Mouse (Mus musculus): ENCODE results near the gene 0610012G03Rik. TPM values are rescaled to one million over a fixed set of nuclear protein-coding genes. Genes with fewer than 3 reads are reported as not detected.

The 0610012G03Rik gene
- total RNA-seq, 2 experiments from 2014 or later = 50.3 to 55.0 TPM

GRCm38 (mm10) chr16:31933751-31934549 is 14.3 kb downstream of the 0610012G03Rik start, which contains the start of gene Pigz:
Gene Pigz (plus strand): TSS chr16:31933851.
- intact Hi-C loops (cut with DNase I) = no loop called here
- peak; percentile 57 for DNase-seq

GRCm38 (mm10) chr16:31932840-31933697 is 15.2 kb downstream of the 0610012G03Rik start:
- intact Hi-C loops (cut with DNase I) = no loop called here
- peak; percentile 79 to 83 for DNase-seq

- DNase-seq = no peak
- intact Hi-C loops (cut with DNase I) = no loop called here
Measured at GRCm38 (mm10) chr16:31932255-31932654, 16.0 kb downstream of the 0610012G03Rik start.

- no peak for DNase-seq
- intact Hi-C loops (cut with DNase I) = no loop called here
Measured at GRCm38 (mm10) chr16:31931330-31931729, 17.0 kb downstream of the 0610012G03Rik start.

- no peak for DNase-seq
- intact Hi-C loops (cut with DNase I) = no loop called here
Measured at GRCm38 (mm10) chr16:31927412-31927811, 20.9 kb downstream of the 0610012G03Rik start.

- no peak for DNase-seq
- intact Hi-C loops (cut with DNase I) = no loop called here
Measured at GRCm38 (mm10) chr16:31926547-31927182, 21.6 kb downstream of the 0610012G03Rik start.

- intact Hi-C loops (cut with DNase I) = no loop called here
- no peak for DNase-seq
Measured at GRCm38 (mm10) chr16:31926091-31926490, 22.2 kb downstream of the 0610012G03Rik start.

- no peak for DNase-seq
- intact Hi-C loops (cut with DNase I) = no loop called here
Measured at GRCm38 (mm10) chr16:31924368-31924767, 23.9 kb downstream of the 0610012G03Rik start.

GRCm38 (mm10) chr16:31918248-31918724 is 30.0 kb downstream of the 0610012G03Rik start:
- DNase-seq = peak; percentile 41 to 56

GRCm38 (mm10) chr16:31917776-31918175 is 30.5 kb downstream of the 0610012G03Rik start:
- intact Hi-C loops (cut with DNase I) = loop anchor here (1.0 to 5.0 kb wide), 3 partner anchors 38 to 455 kb away; no protein-coding TSS in a partner anchor
- no peak for DNase-seq

More at GRCm38 (mm10) chr16:31918248-31918724, 30.0 kb downstream of the 0610012G03Rik start:
- intact Hi-C loops (cut with DNase I) = loop anchor here (1.0 to 5.0 kb wide), 3 partner anchors 39 to 456 kb away; no protein-coding TSS in a partner anchor

- no peak for DNase-seq
- intact Hi-C loops (cut with DNase I) = no loop called here
Measured at GRCm38 (mm10) chr16:31910281-31910847, 37.9 kb downstream of the 0610012G03Rik start.

GRCm38 (mm10) chr16:31908959-31909358 is 39.3 kb downstream of the 0610012G03Rik start:
- intact Hi-C loops (cut with DNase I) = no loop called here
- DNase-seq = no peak

GRCm38 (mm10) chr16:31906896-31907295 is 41.4 kb downstream of the 0610012G03Rik start:
- intact Hi-C loops (cut with DNase I) = no loop called here
- DNase-seq = no peak

GRCm38 (mm10) chr16:31905891-31906825 is 42.1 kb downstream of the 0610012G03Rik start:
- intact Hi-C loops (cut with DNase I) = no loop called here
- no peak for DNase-seq

GRCm38 (mm10) chr16:31905331-31905730 is 43.0 kb downstream of the 0610012G03Rik start:
- no peak for DNase-seq
- intact Hi-C loops (cut with DNase I) = no loop called here

GRCm38 (mm10) chr16:31903239-31903638 is 45.1 kb downstream of the 0610012G03Rik start:
- DNase-seq = no peak
- intact Hi-C loops (cut with DNase I) = no loop called here

- DNase-seq = no peak
- intact Hi-C loops (cut with DNase I) = no loop called here
Measured at GRCm38 (mm10) chr16:31901886-31902285, 46.4 kb downstream of the 0610012G03Rik start.

GRCm38 (mm10) chr16:31898546-31899326 is 49.6 kb downstream of the 0610012G03Rik start:
- intact Hi-C loops (cut with DNase I) = no loop called here
- DNase-seq = no peak
